Mouse (Mus musculus) layer of hippocampus, postnatal 14 days (tissue): ENCODE results near the gene Fmod. TPM values are rescaled to one million over a fixed set of nuclear protein-coding genes. Genes with fewer than 3 reads are reported as not detected.

Experiments
- DNase-seq, 2 experiments: peaks; one replicate each; pipeline ENCODE4 v3.0.0; 2021 to 2022; ENCODE audit warnings: low spot score in 2 of 2, mixed read lengths in 1 of 2
- total RNA-seq, 2 experiments: library from RNA; stranded (reverse); gene quantifications; 2 replicates each; pipeline ENCODE4 v1.2.3; 2021

Gene Fmod
- total RNA-seq, 2 experiments from 2014 or later, result 3.3 to 4.5 TPM

DNA sequence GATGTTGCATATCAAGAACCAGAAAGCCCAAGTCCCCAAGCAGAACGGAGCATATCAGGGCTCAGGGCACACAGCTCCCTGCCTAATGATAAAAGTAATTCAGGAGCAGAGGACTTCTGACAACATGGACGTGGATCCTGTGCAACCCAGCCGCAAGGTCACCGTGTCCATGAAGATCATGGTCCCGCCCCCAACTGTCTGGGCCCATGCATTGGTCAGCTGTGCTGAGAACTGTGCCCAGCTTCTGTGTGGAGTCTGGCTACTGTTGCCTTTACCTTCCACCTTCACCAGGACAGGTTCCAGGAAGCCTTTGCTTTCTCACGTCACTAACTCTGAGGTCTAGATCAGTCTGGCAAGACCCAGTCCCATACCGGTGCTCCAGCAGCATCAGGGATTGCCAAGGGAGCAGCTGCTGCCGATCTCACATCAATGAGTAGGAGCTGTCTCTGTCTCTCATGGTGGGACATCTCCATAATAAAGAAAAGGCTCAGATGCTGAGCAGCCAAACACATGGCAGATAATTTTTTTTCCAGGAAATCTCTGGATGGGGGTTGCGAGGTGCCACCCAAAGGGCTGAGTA, 18.7 kb downstream of the Fmod start:
- no peak for DNase-seq

DNA sequence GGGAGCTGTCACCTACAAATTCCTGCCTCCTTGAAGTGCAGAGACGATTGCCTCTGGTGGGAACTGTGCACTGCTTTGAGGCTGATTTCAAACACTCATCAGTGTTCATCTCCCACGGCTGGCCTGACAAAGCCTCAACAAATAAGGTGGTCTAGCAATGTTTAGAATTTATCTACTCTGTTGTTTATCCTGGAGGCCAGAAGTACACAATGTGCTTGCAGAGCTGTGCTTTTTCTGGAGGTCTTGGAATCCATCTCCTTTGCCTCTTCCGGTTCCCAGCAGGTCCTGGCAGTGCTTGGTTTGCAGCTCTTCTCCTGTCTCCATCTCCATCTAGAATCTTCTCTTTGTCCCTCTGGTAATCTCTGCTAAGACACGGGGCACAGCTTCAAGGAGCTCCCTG, 19.2 kb downstream of the Fmod start:
- DNase-seq, result no peak

DNA sequence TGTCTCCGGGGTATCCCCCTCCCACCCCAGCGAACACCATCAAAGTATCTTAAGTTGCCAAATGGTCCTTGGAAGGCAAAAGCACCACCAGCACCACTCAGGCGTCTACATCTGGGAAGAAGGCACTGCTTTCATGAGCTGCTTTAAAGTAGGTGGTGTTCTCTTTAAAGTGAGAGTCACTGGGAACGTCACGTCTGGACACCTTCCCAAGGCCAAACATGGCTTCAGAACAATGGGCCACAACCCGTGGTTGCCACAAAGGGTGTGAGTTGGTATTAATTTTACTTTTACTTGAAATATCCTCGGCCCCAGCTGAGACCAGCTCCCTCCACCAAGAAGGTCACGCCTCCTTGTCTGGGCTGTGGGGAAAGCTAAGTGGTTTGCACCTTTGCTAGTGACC, 20.7 kb downstream of the Fmod start:
- DNase-seq, result no peak

DNA sequence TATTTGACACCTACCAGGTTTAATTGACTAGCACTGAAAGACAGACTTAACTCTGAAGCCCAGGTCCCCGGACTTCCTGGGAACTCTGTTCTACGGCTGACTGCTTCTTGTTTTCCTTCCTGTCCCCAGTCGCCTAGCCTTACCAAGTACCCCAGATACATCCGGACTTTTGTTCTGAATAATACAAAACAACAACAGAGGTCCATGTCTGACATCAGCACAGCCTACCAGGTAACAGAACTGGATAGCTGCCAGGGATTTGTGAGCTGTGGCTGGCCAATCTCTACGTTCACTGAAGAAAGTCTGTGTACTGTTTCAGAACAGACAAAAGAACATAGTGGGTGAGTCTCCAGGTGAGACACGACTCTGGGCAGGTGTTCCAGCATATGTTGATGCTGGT, 21.8 kb downstream of the Fmod start:
- no peak for DNase-seq

DNA sequence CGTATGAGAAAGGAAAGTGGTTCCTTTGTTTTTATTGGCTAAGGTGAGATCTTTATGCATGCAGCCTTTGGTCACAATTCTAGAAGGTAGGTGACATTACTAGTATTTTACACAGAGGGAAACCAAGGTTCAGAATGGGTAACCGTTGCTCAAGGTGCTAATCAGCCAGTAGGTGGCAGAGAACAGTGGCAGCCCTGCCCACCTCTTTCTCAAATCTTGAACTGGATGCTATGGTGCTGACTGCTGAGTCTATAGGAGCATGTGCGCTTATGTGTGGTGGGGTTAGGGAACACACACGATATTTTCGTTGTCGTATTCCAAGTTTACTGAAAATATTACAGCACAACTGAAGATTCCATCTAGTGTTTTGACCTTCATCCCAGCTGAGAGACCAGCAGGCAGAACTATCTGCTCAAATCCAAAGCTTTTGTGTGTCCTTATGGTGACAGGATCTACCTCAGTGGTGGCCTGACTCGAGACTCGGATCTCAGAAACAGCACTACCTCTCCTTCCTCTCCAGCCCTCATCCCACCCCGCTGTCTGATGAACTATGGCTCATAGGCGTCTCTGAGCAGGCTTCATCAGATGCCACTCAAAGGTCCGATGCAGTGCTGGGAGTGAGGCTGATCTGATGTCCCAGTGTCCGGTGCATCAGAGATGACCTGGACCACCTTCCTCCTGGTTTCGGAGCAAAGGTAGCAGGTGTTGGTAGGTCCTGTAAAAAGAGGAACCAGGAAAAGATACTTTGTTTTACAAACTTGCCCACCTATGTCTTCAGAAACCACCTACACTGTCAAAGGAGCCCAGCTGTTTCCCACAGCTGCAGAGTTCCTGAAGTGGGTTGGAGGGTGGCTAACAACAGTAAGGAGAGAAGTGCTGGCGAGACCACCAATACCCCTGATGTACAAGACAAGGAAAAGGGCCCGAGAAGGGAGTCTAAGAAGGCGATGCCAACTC, 23.0 kb downstream of the Fmod start:
- DNase-seq, result no peak

DNA sequence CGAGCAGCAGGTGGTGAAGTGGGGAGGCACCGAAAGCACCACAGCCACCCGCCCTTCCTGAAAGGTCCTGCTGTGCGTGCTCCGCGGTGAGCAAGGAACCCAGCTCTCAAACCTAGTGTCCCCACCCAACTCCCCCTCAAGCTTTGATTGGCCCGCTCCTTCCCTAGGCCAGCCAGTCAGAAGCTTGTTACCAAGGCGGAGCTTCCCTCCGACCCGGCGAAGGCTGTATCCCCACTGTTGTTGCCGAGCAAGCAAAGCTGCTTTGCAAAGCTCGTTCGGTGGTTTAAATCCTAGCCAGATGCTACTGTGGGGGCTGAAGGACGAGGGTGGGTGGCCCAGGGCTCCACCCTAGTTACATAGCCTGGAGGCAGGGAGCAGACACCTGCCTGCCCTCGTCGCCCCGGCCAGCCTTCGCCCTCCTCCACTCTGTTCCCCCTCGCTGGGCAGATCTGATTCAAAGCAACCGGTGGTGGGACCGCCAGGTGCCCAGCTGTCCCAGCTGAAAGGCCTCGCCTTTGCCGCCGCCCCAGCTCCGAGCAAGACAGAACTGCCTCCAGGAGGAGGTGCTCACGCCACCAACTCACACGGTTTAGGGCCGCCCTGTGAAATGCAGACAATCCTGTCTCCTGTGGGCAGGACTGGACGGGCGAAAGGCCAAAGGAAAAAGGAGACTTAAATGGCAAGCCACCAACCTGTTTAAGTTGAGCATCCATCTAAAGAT, 24.0 kb downstream of the Fmod start:
- DNase-seq, result peak; percentile 85 to 94

DNA sequence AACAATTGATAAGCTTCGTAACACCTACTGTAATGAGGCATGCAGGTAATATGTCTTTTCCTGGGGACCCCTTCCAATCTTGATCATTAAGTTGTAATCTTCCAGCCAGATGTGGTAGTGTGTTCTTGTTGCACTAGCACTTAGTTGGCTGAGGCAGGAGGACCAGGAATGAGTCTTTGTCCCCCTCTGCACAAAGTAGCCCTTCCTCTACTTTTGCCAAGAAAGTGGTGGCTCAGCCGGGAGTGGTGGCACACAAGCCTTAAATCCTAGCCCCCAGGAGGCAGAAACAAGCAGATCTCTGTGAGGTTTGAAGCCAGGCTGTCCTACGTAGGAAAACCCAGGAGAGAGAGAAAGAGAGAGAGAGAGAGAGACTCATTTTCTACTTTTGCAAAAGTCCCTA, 24.9 kb downstream of the Fmod start:
- DNase-seq, result no peak

DNA sequence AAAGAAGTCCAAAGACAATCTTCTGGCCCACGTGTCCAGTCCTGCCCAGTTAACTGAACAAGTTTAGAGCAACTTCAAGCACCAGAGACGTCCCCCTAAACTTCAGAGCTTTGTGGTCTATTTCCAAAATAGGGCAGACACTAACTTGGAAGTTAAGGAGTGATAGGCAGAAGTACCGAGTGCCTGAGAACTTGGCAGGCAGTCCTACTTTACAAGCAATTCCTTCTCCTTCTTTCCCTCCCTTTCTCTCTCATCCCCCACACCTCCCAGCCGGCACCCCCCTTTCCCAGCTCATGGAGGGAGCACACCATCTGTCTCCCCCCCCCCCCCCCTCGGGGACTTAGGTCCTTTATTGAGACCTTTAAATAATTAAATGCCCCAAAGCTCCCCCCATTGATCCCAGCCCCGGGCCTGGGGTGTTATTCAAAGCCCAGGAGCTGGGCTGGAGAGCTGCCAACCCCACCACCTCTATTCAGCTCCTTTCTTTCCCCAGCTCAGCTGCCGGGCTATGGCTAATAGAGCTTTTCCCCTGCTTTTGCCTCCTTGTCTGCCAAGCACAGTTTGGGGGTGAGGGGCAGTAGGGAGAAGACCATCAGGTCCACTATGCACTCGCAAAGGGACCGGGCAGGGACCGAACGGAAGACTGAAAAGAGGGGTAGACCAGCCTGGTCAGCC, 25.5 kb downstream of the Fmod start:
- peak; percentile 40 to 54 for DNase-seq

DNA sequence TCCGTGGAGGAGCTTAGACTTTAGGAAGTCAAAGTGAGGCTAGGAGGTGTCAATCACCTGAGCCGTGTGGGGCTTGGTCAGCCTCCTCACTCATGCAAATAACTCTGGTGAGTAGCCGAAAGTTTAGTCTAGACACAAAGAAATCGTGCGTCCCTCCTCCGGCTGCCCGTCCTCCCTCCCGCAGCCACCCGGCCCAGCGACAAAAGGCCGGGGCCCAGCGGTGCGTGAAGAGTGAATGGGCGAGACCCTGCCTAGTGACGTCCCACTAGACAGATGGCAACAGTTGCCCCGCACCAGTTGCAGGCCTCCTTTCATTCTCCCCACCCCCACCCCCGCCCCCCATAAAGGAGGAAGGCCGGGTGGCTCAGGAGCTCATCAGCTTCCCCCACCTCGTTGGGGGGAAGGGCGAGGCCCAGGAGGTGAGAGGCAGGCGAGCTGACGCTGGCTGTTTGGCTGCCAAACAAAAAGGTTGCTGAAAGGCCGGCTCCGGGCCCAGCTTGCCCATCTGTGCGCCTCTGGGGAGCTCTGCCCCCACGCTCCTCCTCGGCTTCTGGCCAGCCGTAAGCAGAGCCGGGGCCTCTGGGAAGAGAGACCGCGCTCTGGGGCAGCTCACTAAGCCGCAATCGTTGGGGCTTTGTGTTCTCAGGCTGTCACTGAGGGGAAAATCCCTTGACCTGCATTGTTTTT, 26.2 kb downstream of the Fmod start:
- peak; percentile 53 to 58 for DNase-seq

DNA sequence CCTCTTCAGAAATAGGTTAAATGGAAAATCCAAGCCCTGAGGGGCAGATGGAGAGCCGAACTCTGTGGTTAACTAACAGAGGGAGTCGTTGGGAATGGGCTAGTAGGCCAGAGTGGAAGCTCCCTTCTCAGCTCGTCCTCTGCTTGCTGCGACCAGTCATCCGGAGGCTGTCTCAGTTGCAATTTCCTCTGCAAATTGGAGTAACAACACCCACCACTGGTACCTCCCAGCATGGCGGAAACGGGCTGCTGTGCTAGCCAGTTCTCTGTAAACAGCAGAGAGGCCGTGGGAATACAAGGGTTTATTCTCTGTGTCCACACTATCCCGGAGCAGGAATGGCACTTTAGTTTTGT, 26.7 kb downstream of the Fmod start:
- no peak for DNase-seq

DNA sequence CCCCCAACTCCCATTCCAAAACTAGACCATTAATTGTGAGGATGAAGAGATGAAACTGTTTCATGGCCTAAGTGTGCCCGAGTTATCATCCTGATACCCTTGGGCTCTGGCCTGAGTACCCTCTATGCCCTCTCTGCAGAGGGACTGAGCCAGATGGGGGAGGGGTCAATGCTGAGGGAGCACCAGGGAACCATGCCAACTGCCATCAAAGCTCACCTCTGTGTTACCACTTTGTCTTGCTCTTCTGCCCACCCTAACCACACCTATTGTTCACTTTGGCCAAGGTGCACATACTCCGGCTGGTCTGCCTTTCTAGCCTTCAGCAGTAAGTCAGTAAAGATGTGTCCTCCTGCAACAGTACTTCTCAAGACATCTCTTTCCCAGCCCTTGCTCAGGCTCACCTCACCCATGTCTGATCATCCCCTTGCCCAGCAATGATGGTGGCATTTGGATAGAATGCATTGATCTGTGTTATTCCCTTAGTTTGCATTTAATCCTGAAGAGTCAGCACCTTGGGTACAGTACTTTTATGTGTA, 27.3 kb downstream of the Fmod start:
- no peak for DNase-seq

DNA sequence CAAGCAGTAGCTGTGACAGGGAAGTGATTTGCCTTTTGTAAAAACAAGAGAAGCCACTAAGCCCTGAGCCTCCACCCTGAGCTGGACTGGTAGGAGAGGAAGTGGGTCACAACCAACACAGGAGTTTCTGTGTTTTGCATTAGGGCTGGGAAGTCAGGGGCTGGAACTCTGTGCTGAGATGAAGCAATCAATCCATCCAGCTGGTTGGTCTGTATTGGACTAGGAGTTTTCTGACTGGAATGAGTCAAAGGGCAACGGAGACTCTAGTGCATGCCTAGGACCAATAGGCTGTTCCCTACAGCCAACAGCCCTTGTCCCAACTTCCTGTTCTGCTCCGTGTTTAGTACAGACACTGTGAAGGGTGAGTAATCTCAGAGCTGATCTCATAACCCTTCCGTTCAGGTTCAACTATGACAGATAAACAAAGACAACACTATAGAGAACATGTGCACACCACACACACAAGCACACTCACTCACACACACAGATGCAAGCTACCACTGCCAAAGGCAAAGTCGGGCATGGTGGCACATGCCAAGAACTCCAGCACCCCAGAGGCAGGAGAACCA, 28.3 kb downstream of the Fmod start:
- no peak for DNase-seq

DNA sequence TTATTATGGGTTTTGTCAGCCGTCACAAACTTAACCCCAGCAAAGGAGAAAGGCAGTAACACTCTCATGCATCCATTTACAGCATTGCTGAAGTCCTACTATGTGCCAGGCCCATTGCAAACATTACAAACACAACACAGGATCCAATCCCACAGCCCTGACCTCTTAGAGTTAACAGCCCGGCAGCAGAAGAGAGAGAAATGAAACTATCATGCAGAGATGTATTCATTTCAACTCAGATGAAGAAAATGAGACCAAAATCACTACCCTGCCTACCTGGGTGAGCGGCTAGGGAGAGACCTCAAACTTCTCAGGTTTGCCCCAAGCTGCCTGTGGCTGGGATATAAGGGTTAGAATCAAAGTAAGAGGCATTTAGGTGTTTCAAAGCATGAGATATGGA, 29.5 kb downstream of the Fmod start:
- no peak for DNase-seq

DNA sequence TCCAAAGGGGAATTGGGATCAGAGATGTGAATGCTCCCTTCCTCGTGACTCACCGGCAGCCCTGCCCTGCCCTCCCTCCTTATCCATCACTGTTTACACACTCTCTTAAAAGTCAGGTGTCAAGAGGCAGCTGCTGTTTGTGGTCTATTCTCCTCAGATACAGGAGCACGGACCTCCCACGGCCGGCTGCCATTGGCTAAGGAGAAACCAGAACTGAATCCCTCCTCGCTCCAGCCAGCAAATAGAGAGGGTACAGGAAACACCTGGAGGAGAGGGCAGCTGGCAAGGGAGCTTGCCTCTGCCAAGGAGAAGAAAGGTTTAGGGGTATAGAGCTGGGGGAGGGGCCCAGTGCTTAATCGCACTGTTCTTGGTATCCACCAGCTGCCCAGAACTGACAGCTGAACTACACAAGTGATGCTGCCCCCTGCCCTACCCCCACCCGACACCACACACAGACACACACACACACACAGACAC, 30.1 kb downstream of the Fmod start:
- no peak for DNase-seq

DNA sequence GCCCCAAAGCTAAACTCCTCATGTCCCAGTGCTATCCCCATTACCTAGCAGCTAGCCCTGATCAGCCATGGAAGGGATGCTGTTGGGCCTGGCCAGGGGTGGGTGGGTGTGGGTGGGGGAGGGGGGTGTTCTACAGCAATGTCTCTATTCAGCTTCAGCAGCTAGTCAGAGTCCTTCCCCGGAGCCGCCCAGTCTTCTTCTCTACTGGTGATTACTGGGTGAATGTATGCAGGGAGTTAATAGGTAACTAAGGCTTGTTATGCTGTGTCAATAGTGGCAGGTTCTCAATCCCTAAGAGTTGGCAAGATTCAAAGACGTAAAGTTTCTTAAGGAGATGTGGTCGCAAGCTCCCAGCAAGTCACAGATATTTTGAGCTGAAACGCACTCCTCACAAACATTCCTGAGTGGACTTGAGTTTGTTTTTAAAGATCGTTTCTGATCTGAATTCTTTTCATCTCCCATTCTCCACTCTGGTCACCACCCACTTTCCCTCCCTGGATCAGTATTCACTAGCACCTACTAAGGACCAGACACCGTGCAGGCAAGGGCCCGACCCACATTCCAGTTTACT, 33.1 kb downstream of the Fmod start:
- no peak for DNase-seq

DNA sequence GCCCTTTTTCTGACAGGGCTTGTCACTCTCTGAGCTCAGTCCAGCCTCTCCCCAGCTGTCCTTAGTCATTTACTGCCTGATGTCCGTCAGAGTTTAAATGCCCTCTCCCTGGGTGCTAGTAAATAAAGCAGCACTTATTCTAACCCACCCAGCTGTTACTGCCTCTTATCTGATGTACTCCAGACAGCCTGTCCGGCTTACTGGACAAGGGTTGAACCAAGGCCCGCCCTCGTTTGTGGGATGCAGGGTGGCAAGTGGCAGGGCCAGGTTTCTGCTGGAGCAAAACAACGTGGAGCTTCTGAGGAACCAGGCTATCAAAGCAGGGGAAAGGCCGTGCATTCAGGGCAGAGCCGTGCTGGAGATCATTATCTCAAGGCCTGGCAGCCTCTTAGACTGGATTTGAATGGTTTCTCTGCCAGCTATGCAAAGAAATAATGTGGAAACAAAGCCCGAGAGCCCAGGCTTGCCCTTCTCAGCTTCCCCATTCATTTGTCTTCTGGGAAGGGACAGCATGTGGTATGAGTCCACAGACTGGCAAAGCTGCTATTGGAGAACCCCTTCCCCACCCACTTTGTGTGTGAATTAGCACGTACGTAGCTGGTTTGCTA, 34.5 kb downstream of the Fmod start:
- no peak for DNase-seq

DNA sequence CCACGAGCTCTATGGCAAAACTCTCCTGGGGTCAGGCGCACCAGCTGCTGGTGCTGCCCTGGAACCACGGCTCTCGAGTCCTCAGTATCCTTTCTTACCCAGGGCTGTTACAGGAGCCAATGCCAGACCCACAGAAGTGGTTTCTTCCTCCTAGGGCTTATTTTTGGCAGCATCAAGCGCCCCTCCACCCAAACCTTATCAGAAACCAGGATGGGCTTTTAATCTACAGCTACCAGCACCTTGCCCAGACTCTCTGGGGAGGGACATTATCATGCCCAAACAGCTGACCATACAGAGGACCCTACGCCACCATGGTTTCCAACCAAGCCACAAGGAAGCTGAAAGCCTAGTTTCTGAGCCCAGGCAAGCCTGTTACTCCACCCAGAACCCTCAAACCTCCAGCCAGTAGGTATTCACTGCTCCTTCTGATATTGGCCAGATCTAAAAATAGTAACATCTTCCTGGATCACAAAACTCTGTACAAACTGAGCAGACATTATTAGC, 36.1 kb downstream of the Fmod start:
- DNase-seq, result no peak

DNA sequence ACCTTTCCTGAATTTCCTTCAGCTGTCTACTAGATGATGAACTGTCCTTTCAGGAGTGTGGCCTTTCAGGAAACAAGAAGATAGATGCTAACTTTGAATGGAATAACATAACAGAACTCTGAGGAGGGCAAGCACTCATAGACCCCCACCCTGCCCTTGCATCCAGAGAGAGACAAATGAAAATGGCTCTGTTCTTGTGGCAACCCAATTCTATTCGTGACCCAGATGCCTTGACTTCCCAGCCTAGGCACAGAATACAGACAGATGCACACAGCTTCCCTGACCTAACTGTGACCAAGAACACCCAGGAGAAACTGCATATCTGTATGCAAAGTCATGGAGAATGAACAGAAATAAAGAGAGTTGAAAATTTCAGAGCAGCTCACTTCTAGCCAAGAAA, 36.6 kb downstream of the Fmod start:
- DNase-seq, result no peak

DNA sequence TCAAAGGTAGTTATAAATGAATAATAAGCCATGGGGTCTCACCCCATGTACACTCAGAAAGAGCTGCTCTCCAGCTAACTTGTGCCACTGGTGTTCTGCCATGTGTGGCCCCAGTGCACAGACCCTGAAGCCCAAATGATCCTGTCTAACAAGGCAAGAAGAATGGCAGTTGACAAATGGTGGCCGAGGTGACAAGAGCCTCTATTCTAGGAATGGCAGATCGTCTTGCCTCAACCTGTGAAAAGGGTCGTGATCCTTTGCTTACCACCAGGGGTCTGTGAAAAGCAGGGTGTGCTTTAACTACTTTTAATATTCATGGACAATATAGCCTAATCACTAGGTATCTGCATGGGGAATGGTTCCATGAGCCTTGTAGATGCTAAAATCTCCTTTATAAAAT, 37.1 kb downstream of the Fmod start:
- no peak for DNase-seq
